Mouse (Mus musculus) left cerebral cortex, postnatal 10 days (tissue): ENCODE measurements around the gene Ivd. TPM values are rescaled to one million over a fixed set of nuclear protein-coding genes. Genes with fewer than 3 reads are reported as not detected.

Experiments
- total RNA-seq, 2 experiments: library from RNA; stranded (reverse); gene quantifications; 2 replicates each; pipeline ENCODE4 v1.2.3; 2021

Gene Ivd
- total RNA-seq, 2 experiments from 2014 or later, result 63.1 to 70.0 TPM

Other genes with a start within 250 kb of the Ivd start
- 100 to 1,000 TPM; 168 to 174 TPM for gene Pak6, start 198.7 kb upstream of the Ivd start, total RNA-seq
- 1 to 10 TPM; 5.9 to 8.9 TPM for gene Ankrd63, start 158.0 kb upstream of the Ivd start, total RNA-seq
- 1 to 10 TPM; 2.2 to 3.3 TPM for gene Plcb2, start 133.5 kb upstream of the Ivd start, total RNA-seq
- 10 to 100 TPM; 26.1 to 28.5 TPM for gene Inafm2, start 116.2 kb upstream of the Ivd start, total RNA-seq
- 1 to 10 TPM; 2.3 to 2.4 TPM for gene Ccdc9b, start 99.3 kb upstream of the Ivd start, total RNA-seq
- gene Phgr1, start 89.2 kb upstream of the Ivd start, total RNA-seq, result not detected
- gene Disp2, start 82.2 kb upstream of the Ivd start, total RNA-seq, result 100 to 1,000 TPM; 177 to 187 TPM
- 1 to 10 TPM; 3.3 to 3.5 TPM for gene Knstrn, start 48.0 kb upstream of the Ivd start, total RNA-seq
- gene Bahd1, start 38.4 kb downstream of the Ivd start, total RNA-seq, result 10 to 100 TPM; 29.9 to 32.1 TPM
- gene Chst14, start 64.5 kb downstream of the Ivd start, total RNA-seq, result 1 to 10 TPM; 2.4 to 2.9 TPM
- gene Ccdc32, start 167.4 kb downstream of the Ivd start, total RNA-seq, result 10 to 100 TPM; 61.6 to 61.8 TPM
- 1 to 10 TPM; 6.3 to 6.7 TPM for gene Rpusd2, start 172.8 kb downstream of the Ivd start, total RNA-seq
- gene Knl1, start 185.2 kb downstream of the Ivd start, total RNA-seq, result 1 to 10 TPM; 1.4 to 1.6 TPM